Mouse (Mus musculus): ENCODE data around the gene Mctp1. TPM values are rescaled to one million over a fixed set of nuclear protein-coding genes. Genes with fewer than 3 reads are reported as not detected.

Mctp1 gene
- polyA plus RNA-seq, 1 experiment: 2.2 TPM

GRCm38 (mm10) chr13:77047179-77047931 is 663.0 kb downstream of the Mctp1 start:
- H3K27me3 ChIP-seq (replicated peaks): no peaks in the 10 kb centered on the region
- TF ChIP-seq GATA1 (IDR thresholded peaks at IDR 0.05; ENCODE audit: borderline replicate concordance, low read length): no peak
- no peak for TF ChIP-seq FLI1 (IDR thresholded peaks at IDR 0.05; ENCODE audit: low read length)
- H3K36me3 ChIP-seq (replicated peaks; ENCODE audit: low read length): peaks cover 31% of the 10 kb centered on the region
- no peak overlapping the region for H3K4me3 ChIP-seq (replicated peaks)
- no peaks in the 10 kb centered on the region for H3K9me3 ChIP-seq
- no peaks in the 10 kb centered on the region; the same call in 1 of the 2 replicates for H3K4me1 ChIP-seq

- Histone ChIP-seq H3K4me3 (replicated peaks) (no peak overlapping the region), H3K27me3 (replicated peaks) (no peaks in the 10 kb centered on the region), H3K9me3 (no peaks in the 10 kb centered on the region), H3K36me3 (replicated peaks; ENCODE audit: low read length) (peaks cover 30% of the 10 kb centered on the region), H3K4me1 (no peaks in the 10 kb centered on the region; the same call in 1 of the 2 replicates)
- TF ChIP-seq GATA1 (IDR thresholded peaks at IDR 0.05; ENCODE audit: borderline replicate concordance, low read length) (no peak), FLI1 (IDR thresholded peaks at IDR 0.05; ENCODE audit: low read length) (no peak)
These were observed 664.1 kb downstream of the Mctp1 start for GRCm38 (mm10) chr13:77048461-77048860.

GRCm38 (mm10) chr13:77049736-77050135 is 665.4 kb downstream of the Mctp1 start:
- no peaks in the 10 kb centered on the region for H3K27me3 ChIP-seq (replicated peaks)
- TF ChIP-seq GATA1 (IDR thresholded peaks at IDR 0.05; ENCODE audit: borderline replicate concordance, low read length) (no peak), FLI1 (IDR thresholded peaks at IDR 0.05; ENCODE audit: low read length) (no peak)
- H3K4me3 ChIP-seq (replicated peaks): no peak overlapping the region
- H3K9me3 ChIP-seq: no peaks in the 10 kb centered on the region
- H3K4me1 ChIP-seq: no peaks in the 10 kb centered on the region; the same call in 1 of the 2 replicates
- H3K36me3 ChIP-seq (replicated peaks; ENCODE audit: low read length): peaks cover 30% of the 10 kb centered on the region

GRCm38 (mm10) chr13:77063221-77063620 is 678.9 kb downstream of the Mctp1 start:
- Histone ChIP-seq H3K4me3 (replicated peaks) (no peak overlapping the region), H3K27me3 (replicated peaks) (no peaks in the 10 kb centered on the region), H3K4me1 (no peaks in the 10 kb centered on the region), H3K9me3 (no peaks in the 10 kb centered on the region), H3K36me3 (replicated peaks; ENCODE audit: low read length) (peaks cover 14% of the 10 kb centered on the region)
- no peak for TF ChIP-seq GATA1 (IDR thresholded peaks at IDR 0.05; ENCODE audit: borderline replicate concordance, low read length)
- no peak for TF ChIP-seq FLI1 (IDR thresholded peaks at IDR 0.05; ENCODE audit: low read length)

- Histone ChIP-seq H3K4me3 (replicated peaks) (no peak overlapping the region), H3K4me1 (no peaks in the 10 kb centered on the region), H3K36me3 (replicated peaks; ENCODE audit: low read length) (peaks cover 25% of the 10 kb centered on the region), H3K9me3 (no peaks in the 10 kb centered on the region), H3K27me3 (replicated peaks) (no peaks in the 10 kb centered on the region)
- TF ChIP-seq FLI1 (IDR thresholded peaks at IDR 0.05; ENCODE audit: low read length) (no peak), GATA1 (IDR thresholded peaks at IDR 0.05; ENCODE audit: borderline replicate concordance, low read length) (no peak)
These were observed 684.5 kb downstream of the Mctp1 start for GRCm38 (mm10) chr13:77068847-77069246.

- H3K36me3 ChIP-seq (replicated peaks; ENCODE audit: low read length): peaks cover 31% of the 10 kb centered on the region
- peaks cover 2% of the 10 kb centered on the region for H3K9me3 ChIP-seq
- no peak overlapping the region for H3K4me3 ChIP-seq (replicated peaks)
- no peak for TF ChIP-seq FLI1 (IDR thresholded peaks at IDR 0.05; ENCODE audit: low read length)
- no peak for TF ChIP-seq GATA1 (IDR thresholded peaks at IDR 0.05; ENCODE audit: borderline replicate concordance, low read length)
- H3K27me3 ChIP-seq (replicated peaks): no peaks in the 10 kb centered on the region
- H3K4me1 ChIP-seq: no peaks in the 10 kb centered on the region; the same call in 1 of the 2 replicates
These were observed 687.7 kb downstream of the Mctp1 start for GRCm38 (mm10) chr13:77072030-77072429.

Other genes starting within 250 kb of the Mctp1 start
- not detected in 2 replicates for gene Fam81b, start 79.5 kb upstream of the Mctp1 start, polyA plus RNA-seq (2012; ENCODE audit: insufficient read depth, low replicate concordance)